Mouse (Mus musculus): ENCODE data around the gene Tmem121b. TPM values are rescaled to one million over a fixed set of nuclear protein-coding genes. Genes with fewer than 3 reads are reported as not detected.

Tmem121b gene
- polyA plus RNA-seq, 1 experiment from 2014 or later = 0.28 TPM

DNA sequence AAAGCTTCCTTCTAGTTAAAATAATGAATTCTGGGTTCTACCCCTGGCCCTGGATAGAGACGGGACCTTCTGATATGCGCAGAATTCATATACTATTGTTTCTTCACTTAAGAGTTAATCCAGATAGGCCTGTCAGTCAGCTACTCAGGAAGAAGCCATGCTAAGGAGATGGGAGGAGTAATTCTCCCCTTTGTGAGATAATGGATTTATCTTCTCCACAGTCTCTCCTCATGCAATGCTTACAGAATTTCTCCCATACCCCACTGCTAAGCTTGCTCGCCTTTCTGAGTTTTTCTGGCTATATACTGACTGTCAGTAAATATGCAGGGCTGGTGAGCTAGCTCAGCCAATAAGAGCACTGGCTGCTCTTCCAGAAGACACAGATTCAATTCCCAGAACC, 43.4 kb downstream of the Tmem121b start:
- Histone ChIP-seq H3K27ac (replicated peaks) (no peak overlapping the region), H3K9ac (no peak overlapping the region), H3K9me3 (replicated peaks) (no peaks in the 10 kb centered on the region), H3K4me3 (replicated peaks) (no peak overlapping the region), H3K27me3 (no peaks in the 10 kb centered on the region), H3K4me1 (no peaks in the 10 kb centered on the region), H3K36me3 (no peaks in the 10 kb centered on the region), H3K4me2 (replicated peaks) (no peak overlapping the region)
- WGBS = 86% methylated on average over 3 of the region's 3 CpGs
- no peak for ATAC-seq (ENCODE audit: insufficient number of reproducible peaks, low FRiP score, low TSS enrichment, low read depth)

DNA sequence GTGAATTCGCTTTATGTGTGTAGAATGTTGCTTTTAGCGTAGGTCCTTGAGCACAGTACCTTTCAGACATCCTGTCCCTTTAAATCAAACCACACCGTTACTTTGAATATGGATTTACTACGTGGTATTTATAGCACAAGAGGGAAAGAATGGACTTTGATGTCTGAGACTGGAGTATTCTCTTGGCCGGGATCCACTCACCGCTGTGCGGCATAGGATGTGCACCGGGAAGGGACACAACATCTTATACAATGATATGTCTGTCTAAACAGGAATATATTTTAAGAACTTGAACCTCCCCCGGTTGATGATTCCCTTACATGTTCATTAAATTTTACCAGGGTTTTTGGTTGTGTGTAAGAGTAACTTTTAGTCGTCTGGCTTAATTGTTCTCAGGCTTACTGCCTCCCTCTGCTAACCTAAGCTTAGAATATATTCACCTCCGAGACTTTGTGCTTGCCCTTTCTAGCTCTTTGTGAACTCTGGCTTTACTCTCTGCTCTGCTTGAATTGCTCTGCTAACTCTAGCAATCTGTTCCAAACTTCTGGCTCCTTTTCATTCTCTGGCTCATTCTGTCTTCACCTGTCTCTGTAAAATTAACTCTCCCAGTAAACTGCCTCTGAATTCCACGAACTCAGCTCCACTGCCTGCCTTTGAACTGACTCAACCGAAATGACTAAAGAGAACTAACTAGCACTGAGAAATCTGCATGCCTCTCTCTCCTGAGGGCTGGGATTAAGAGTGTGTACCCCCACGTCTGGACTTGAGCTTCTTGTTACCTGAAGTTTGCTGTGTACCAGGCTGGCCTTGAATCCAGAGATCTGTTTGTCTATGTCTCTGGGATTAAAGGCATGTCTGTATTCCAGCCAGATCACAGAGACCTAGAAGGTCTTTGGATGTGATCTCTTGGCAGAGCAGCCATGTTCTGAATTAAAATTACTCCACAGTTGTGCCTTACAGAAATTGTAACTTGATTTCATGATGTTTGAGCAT, 49.9 kb downstream of the Tmem121b start:
- WGBS = 64% methylated on average over 14 of the region's 14 CpGs
- Histone ChIP-seq H3K4me1 (no peaks in the 10 kb centered on the region), H3K9me3 (replicated peaks) (no peaks in the 10 kb centered on the region), H3K27ac (replicated peaks) (peak overlapping the region; percentile 17; the same call in 1 of the 2 replicates), H3K27me3 (no peaks in the 10 kb centered on the region), H3K4me2 (replicated peaks) (no peak overlapping the region), H3K4me3 (replicated peaks) (no peak overlapping the region), H3K36me3 (peaks cover 25% of the 10 kb centered on the region), H3K9ac (no peak overlapping the region)
- ATAC-seq (ENCODE audit: insufficient number of reproducible peaks, low FRiP score, low TSS enrichment, low read depth) = no peak

DNA sequence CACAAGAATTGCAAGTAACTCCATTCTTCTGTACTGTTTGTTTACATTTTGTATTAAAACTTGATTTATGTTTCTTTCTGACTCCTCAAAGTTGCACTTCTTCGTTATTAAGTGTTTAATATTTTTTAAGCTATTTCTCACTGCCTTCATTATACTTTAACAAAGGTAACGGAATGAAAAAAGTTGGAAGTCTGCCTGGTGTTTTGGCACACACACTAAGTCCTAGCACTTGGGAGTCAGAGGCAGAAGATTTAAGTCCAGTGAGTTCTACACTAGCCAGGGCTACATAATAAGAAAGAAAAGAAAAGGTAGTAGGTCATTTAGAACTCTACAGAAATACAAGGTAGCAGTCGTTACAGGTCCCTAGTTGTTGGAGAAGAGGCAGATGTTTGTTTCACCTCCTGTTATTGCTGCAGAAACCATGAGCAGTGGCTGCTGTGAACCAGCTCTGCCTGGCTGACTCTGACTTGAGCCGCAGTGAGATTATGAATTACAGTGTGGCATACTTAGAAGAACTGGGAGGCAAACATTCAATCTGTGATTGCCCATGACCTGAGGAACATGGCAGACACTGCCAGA, 51.3 kb downstream of the Tmem121b start:
- H3K4me3 ChIP-seq (replicated peaks) = no peak overlapping the region
- H3K4me1 ChIP-seq = no peaks in the 10 kb centered on the region
- H3K27me3 ChIP-seq = no peaks in the 10 kb centered on the region
- no peak overlapping the region for H3K9ac ChIP-seq
- H3K36me3 ChIP-seq = peaks cover 35% of the 10 kb centered on the region
- no peak for ATAC-seq (ENCODE audit: insufficient number of reproducible peaks, low FRiP score, low TSS enrichment, low read depth)
- no peaks in the 10 kb centered on the region for H3K9me3 ChIP-seq (replicated peaks)
- WGBS = 88% methylated on average over 4 of the region's 4 CpGs
- no peak overlapping the region for H3K27ac ChIP-seq (replicated peaks)
- H3K4me2 ChIP-seq (replicated peaks) = no peak overlapping the region

Other genes with a start within 250 kb of the Tmem121b start
- 1.1 and 1.5 TPM in 2 replicates for gene D330020A13Rik, start 199.4 kb downstream of the Tmem121b start, polyA plus RNA-seq (2015; fragmentation: Nextera tagmentation; extraction: Ambion mirVana)
- gene B4galnt3, start 199.2 kb downstream of the Tmem121b start, polyA plus RNA-seq (2015; fragmentation: Nextera tagmentation; extraction: Ambion mirVana) = 2.5 and 2.9 TPM in 2 replicates
- gene Kdm5a, start 129.7 kb downstream of the Tmem121b start, polyA plus RNA-seq (2015; fragmentation: Nextera tagmentation; extraction: Ambion mirVana) = 50.0 and 50.2 TPM in 2 replicates
- gene Ccdc77, start 129.4 kb downstream of the Tmem121b start, polyA plus RNA-seq (2015; fragmentation: Nextera tagmentation; extraction: Ambion mirVana) = 21.2 and 25.1 TPM in 2 replicates
- gene Il17ra, start 30.6 kb downstream of the Tmem121b start, polyA plus RNA-seq (2015; fragmentation: Nextera tagmentation; extraction: Ambion mirVana) = 9.9 and 10.0 TPM in 2 replicates
- gene Hdhd5, start 37.5 kb upstream of the Tmem121b start, polyA plus RNA-seq (2015; fragmentation: Nextera tagmentation; extraction: Ambion mirVana) = 17.6 and 18.0 TPM in 2 replicates
- gene Cecr2, start 172.6 kb upstream of the Tmem121b start, polyA plus RNA-seq (2015; fragmentation: Nextera tagmentation; extraction: Ambion mirVana) = 2.9 and 3.4 TPM in 2 replicates